Mouse (Mus musculus) neutrophil, adult 5-6 weeks (primary cell): ENCODE measurements around the gene Vmn1r47. TPM values are rescaled to one million over a fixed set of nuclear protein-coding genes. Genes with fewer than 3 reads are reported as not detected.
"Not testable (repeated sequence)": the region's sequence is repeated elsewhere in the genome, so short reads cannot be mapped to it uniquely, and the experiment has no call there.

ENCODE experiments used
- ATAC-seq: fragments of 151-379, 151-347 bp; 2 replicates; pipeline ENCODE4 v1.8.0; 2017; ENCODE audit warnings: mild to moderate bottlenecking, moderate TSS enrichment; ENCODE audit not compliant: insufficient number of reproducible peaks, poor library complexity, low FRiP score, severe bottlenecking; ENCODE audit errors: extremely low read depth
- total RNA-seq: library from RNA; stranded (forward); fragments of 200-1000 nt; gene quantifications from 2 replicates; pipeline ENCODE4 v1.2.3, GENCODE M21; 2017

The Vmn1r47 gene
- total RNA-seq: not detected in 2 replicates

DNA sequence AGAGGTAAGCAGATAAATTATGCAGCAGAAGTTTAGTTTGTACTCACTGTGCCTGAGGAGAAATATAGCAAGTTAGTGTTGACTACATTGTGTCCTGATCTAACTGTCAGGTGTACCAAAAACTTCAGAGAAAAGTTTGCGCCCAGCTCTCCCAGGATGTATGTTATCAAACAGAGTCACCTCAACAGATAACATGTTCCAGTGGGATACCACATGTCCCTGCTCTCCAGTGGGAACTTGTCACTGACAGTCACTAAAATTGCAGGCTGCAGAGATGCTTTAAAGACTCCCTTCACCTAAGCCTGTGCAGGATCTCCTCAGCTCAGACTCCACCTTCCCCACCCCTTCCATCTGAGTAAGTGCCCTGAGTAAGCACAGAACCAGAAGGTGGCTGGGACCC, at the start of gene Vmn1r47:
TSS of gene Vmn1r47 (plus strand) at position 301 of the 400 bp plus-strand sequence.
- not testable (repeated sequence) for ATAC-seq

DNA sequence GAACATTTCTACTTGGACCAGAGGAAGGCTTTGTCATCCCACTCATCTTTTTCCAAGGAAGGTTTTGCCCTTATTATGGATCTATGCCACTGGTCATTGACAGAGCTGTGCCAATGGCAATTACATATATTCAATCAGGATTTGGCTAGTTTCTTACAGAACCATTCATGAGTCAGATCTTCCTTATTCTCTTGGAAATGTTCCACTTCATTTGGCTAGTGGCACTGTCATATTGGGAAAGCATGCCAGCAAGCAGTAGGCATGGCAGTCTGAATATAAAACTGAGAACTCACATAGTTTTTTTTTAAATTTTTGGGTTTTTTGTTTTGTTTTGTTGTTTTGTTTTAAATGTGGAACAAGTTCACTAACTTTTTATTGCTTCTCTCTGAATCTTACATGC, 49.6 kb upstream of the Vmn1r47 start:
- ATAC-seq: no peak

DNA sequence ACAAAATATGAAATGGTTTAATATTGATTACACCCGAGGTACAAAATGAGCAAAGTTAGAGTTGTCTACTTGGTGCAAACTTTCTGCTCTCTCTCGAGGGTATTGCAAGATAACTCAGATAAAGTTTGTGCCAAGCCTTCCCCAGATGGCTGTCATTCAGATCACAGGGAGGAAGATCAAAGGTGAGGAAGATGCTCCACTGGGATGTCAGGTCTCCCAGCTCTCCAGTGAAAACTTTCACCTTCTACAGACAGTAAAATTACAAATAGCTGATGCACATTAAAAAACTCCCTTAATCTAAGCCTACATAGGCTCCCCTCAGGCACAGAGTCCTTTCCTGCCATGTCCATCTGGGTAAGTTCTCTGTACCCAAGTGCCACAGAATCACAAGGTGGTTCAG, 46.9 kb upstream of the Vmn1r47 start, which contains the start of gene Vmn1r46:
TSS of gene Vmn1r46 (plus strand) at position 301 of the 400 bp plus-strand sequence.
- ATAC-seq: no peak

DNA sequence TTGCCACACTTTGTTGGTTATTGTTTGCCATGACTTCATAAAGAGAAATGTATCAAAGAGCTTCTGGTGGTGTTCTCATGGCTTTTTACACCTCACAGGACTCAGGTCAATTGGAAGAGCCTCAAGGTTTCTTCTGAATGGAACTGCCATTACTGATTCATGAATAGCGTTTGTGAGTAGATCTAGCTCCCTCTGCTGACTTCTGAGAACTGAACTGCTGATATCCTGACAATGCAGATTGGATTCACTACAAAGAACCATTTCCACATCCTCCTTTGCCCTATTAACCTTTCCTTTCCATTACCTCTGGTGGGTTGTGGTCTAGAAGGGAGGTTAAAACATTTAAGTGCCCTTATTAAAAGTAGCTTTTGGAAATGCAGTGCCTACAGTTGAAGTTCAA, 30.0 kb upstream of the Vmn1r47 start:
- no peak for ATAC-seq

DNA sequence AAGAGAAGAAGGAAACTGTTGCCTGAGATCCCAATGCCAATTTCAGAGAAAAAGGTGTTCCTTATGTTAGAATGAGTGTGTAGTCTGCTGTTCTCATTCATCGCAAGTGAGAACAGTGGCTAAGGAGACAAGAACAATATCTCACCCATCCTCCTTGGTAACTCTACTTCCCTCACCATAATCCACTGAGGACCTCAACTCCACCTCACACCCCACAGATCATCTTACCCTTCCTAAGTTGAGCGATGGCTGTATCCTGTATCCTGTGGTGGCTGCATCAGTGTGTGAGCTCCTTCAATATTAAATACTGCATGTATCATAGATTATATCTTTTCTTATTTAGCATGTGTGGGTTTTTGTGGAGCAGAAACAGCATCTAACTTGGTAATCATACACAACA, 20.8 kb downstream of the Vmn1r47 start, which contains the start of gene Vmn1r48:
TSS of gene Vmn1r48 (minus strand) at position 101 of the 400 bp plus-strand sequence.
- ATAC-seq: not testable (repeated sequence)

Other genes starting within 250 kb of the Vmn1r47 start
- gene Vmn1r42, start 139.7 kb upstream of the Vmn1r47 start, total RNA-seq: not detected in 2 replicates
- 0.12 TPM in 1 of 2 replicates, not detected in the other for gene Vmn1r43, start 139.7 kb upstream of the Vmn1r47 start, total RNA-seq
- gene Vmn1r44, start 132.5 kb upstream of the Vmn1r47 start, total RNA-seq: not detected in 2 replicates
- not detected in 2 replicates for gene Vmn1r45, start 75.5 kb upstream of the Vmn1r47 start, total RNA-seq
- gene Vmn1r46, start 46.8 kb upstream of the Vmn1r47 start, total RNA-seq: 0.12 TPM in 1 of 2 replicates, not detected in the other
- not detected in 2 replicates for gene Vmn1r48, start 20.7 kb downstream of the Vmn1r47 start, total RNA-seq
- gene Vmn1r49, start 62.4 kb downstream of the Vmn1r47 start, total RNA-seq: not detected in 2 replicates
- not detected in 2 replicates for gene Vmn1r50, start 85.3 kb downstream of the Vmn1r47 start, total RNA-seq
- not detected in 2 replicates for gene Vmn1r51, start 106.4 kb downstream of the Vmn1r47 start, total RNA-seq
- not detected in 2 replicates for gene Vmn1r52, start 158.7 kb downstream of the Vmn1r47 start, total RNA-seq
- gene V1ra8, start 186.6 kb downstream of the Vmn1r47 start, total RNA-seq: not detected in 2 replicates
- gene Vmn1r53, start 208.3 kb downstream of the Vmn1r47 start, total RNA-seq: not detected in 2 replicates
- gene Vmn1r54, start 230.2 kb downstream of the Vmn1r47 start, total RNA-seq: not detected in 2 replicates